Mouse (Mus musculus): ENCODE measurements around the gene Dnajc5g. TPM values are rescaled to one million over a fixed set of nuclear protein-coding genes. Genes with fewer than 3 reads are reported as not detected.

The Dnajc5g gene
- polyA plus RNA-seq, 1 experiment from 2014 or later, result not detected

DNA sequence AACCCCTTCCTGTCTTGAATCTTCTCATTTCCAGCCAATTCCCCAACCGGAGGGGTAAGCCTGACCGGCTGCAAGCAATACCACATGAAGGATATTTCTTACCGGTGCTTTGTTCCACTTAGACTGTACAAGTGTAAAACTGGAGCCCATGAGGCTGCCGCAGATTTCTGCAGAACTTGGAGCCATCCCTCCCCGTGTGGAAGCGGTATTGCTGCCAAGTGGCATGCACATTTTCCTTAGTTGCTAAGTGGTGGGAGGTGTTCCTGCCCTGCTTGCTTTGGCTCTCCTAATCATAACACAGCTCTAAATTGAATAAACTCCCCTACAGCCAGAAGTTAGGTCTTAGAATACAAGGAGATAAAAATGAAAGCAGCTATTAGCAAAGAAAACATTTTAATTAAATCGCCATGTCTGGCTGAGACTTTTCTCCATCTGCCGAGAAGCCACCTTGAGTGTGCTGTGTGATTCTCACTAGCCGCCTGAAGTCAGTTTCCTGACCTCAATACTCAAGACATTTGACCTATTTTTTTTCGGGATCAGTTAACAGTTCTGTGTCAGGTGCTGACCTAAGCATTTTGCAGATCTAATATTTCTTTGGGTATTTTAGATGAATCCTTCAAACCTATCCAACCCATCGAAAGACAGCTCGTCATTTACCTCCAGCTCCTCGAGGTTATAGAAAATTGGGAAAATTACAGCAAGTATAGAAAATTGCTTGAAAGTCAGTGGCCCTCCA is 25.9 kb upstream of the Dnajc5g start:
- H3K9me3 ChIP-seq (ENCODE audit: low read length), result no peaks in the 10 kb centered on the region
- H3K4me2 ChIP-seq (replicated peaks; ENCODE audit: low read depth, low read length), result no peak overlapping the region
- no peaks in the 10 kb centered on the region for H3K4me1 ChIP-seq (ENCODE audit: insufficient read depth, low read depth, low read length)
- H3K9ac ChIP-seq (replicated peaks; ENCODE audit: low read depth), result no peak overlapping the region
- 63% methylated on average over 13 of the region's 13 CpGs for WGBS
- H3K27me3 ChIP-seq (replicated peaks; ENCODE audit: insufficient read depth, low read length), result no peaks in the 10 kb centered on the region
- no peak overlapping the region for H3K27ac ChIP-seq (ENCODE audit: low read length)
- no peak for DNase-seq (ENCODE audit: low spot score)
- no peak for ATAC-seq
- H3K36me3 ChIP-seq (ENCODE audit: insufficient read depth, low read length), result 0 out of 2 replicates have a peak, but pooled peaks cover 5% of the 10 kb centered on the region
- TF ChIP-seq CTCF (IDR thresholded peaks at IDR 0.05), result no peak
- no peak for TF ChIP-seq EP300 (IDR thresholded peaks at IDR 0.05)
- no peak overlapping the region for H3K4me3 ChIP-seq (ENCODE audit: low read depth, low read length)

DNA sequence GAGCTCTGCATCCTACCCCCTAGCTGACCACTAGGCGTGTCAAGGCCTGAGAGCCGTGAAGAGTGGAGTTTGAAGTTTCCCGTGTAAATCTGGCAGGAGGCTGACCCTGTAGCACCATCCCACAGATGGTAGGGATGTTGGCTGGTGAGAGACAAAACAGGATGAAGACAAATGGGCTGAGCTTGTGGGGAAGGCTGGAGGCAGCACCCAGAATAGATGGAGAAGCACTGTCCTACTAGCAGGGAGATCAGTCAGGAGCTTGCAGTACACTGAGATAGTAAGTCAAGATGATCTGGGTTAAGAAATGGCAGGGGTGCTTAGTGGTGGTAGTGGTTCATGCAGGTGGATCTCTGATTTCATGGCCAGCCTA is 25.3 kb upstream of the Dnajc5g start:
- Histone ChIP-seq H3K27me3 (replicated peaks; ENCODE audit: insufficient read depth, low read length) (no peaks in the 10 kb centered on the region), H3K4me3 (ENCODE audit: low read depth, low read length) (no peak overlapping the region), H3K9ac (replicated peaks; ENCODE audit: low read depth) (no peak overlapping the region), H3K4me1 (ENCODE audit: insufficient read depth, low read depth, low read length) (no peaks in the 10 kb centered on the region), H3K9me3 (ENCODE audit: low read length) (no peaks in the 10 kb centered on the region), H3K36me3 (ENCODE audit: insufficient read depth, low read length) (0 out of 2 replicates have a peak, but pooled peaks cover 5% of the 10 kb centered on the region), H3K27ac (ENCODE audit: low read length) (no peak overlapping the region), H3K4me2 (replicated peaks; ENCODE audit: low read depth, low read length) (no peak overlapping the region)
- ATAC-seq (no peak), DNase-seq (ENCODE audit: low spot score) (no peak)
- no peak for TF ChIP-seq EP300 (IDR thresholded peaks at IDR 0.05)
- TF ChIP-seq CTCF (IDR thresholded peaks at IDR 0.05), result no peak
- WGBS, result 64% methylated on average over 3 of the region's 3 CpGs

DNA sequence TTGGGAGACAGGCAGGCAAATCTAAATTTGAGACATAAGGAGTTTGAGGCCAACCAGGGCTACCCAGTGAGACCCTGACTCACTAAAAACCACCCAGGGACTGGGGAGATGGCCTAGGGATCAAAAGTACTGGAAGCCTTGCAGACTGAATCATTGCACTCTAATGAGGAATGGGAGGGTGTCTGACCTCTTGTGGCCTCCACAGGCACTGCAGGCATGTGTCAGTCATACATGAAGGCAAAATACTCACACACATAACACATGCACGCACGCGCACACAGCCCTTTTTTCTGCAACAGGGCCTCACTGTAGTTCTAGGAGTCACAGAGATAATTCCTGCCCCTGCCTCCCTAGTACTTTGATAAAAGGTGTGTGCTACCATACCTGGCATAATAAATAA is 24.7 kb upstream of the Dnajc5g start:
- 75% methylated on average over 3 of the region's 3 CpGs for WGBS
- H3K4me1 ChIP-seq (ENCODE audit: insufficient read depth, low read depth, low read length), result no peaks in the 10 kb centered on the region
- no peak overlapping the region for H3K9ac ChIP-seq (replicated peaks; ENCODE audit: low read depth)
- TF ChIP-seq EP300 (IDR thresholded peaks at IDR 0.05), result no peak
- TF ChIP-seq CTCF (IDR thresholded peaks at IDR 0.05), result peak; percentile 74
- no peak overlapping the region for H3K27ac ChIP-seq (ENCODE audit: low read length)
- no peaks in the 10 kb centered on the region for H3K27me3 ChIP-seq (replicated peaks; ENCODE audit: insufficient read depth, low read length)
- no peak overlapping the region for H3K4me3 ChIP-seq (ENCODE audit: low read depth, low read length)
- peak; percentile 32 for DNase-seq (ENCODE audit: low spot score)
- no peaks in the 10 kb centered on the region for H3K9me3 ChIP-seq (ENCODE audit: low read length)
- no peak for ATAC-seq
- no peak overlapping the region for H3K4me2 ChIP-seq (replicated peaks; ENCODE audit: low read depth, low read length)
- 0 out of 2 replicates have a peak, but pooled peaks cover under 1% of the 10 kb centered on the region for H3K36me3 ChIP-seq (ENCODE audit: insufficient read depth, low read length)

DNA sequence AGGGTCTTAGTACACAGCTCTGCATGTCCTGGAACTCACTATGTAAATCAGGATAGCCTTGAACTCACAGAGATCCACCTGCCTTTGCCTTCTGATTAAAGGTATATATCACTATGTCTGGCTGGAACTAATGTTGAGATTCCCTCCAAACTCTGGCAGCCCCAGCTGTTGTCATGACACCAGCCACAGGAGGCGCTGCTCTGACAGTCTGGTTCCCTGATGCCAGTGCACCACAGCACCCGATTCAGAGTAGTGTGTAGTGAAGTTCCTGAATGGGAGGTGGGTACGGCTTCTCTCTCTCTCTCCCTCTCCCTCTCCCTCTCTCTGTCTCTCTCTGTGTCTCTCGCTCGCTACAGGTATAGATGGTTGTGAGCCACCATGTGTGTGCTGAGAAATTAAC is 23.7 kb upstream of the Dnajc5g start:
- H3K4me3 ChIP-seq (ENCODE audit: low read depth, low read length), result no peak overlapping the region
- TF ChIP-seq CTCF (IDR thresholded peaks at IDR 0.05) (peak; percentile 78), EP300 (IDR thresholded peaks at IDR 0.05) (no peak)
- no peak overlapping the region for H3K9ac ChIP-seq (replicated peaks; ENCODE audit: low read depth)
- no peaks in the 10 kb centered on the region for H3K27me3 ChIP-seq (replicated peaks; ENCODE audit: insufficient read depth, low read length)
- H3K4me2 ChIP-seq (replicated peaks; ENCODE audit: low read depth, low read length), result no peak overlapping the region
- ATAC-seq (peak; percentile 59), DNase-seq (ENCODE audit: low spot score) (peak; percentile 59)
- H3K9me3 ChIP-seq (ENCODE audit: low read length), result no peaks in the 10 kb centered on the region
- H3K4me1 ChIP-seq (ENCODE audit: insufficient read depth, low read depth, low read length), result no peaks in the 10 kb centered on the region
- no peak overlapping the region for H3K27ac ChIP-seq (ENCODE audit: low read length)
- no peaks in the 10 kb centered on the region for H3K36me3 ChIP-seq (ENCODE audit: insufficient read depth, low read length)
- 9% methylated on average over 5 of the region's 5 CpGs for WGBS

DNA sequence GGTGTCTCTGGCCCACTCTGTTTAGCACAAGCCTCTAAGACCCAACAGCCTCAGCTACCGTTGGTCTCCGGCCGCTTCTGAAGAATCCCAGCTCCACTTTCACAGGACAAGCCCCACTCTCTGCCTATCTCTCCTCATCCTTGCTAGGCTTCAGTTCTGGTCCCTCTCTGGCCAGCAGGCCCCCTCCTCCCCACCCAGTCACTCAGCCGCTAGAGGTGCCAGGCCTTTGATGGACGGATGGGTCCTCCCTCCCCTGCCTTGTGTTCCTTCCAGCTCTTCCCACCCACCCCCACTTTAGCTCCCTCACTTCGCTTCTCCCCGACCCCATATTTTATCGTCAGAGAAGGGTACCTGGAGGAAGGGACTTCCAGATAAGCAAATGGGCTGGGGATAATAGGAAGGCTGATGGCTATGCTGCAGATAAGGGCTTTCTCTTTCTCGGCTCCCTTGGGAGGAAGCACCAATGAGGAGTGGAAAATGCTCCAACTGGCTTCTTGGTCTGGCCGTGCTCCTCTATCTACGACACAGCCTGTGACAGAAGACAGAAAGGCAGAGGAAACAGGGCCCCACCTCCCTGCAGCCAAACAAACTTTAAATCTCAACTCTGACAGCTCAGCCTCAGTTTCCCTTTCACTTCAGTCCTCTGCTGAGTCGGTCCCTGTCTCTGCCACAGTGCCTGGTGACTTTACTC is 23.0 kb upstream of the Dnajc5g start:
- Histone ChIP-seq H3K27me3 (replicated peaks; ENCODE audit: insufficient read depth, low read length) (peaks cover 5% of the 10 kb centered on the region; the same call in 1 of the 2 replicates), H3K4me3 (ENCODE audit: low read depth, low read length) (no peak overlapping the region), H3K36me3 (ENCODE audit: insufficient read depth, low read length) (no peaks in the 10 kb centered on the region), H3K4me2 (replicated peaks; ENCODE audit: low read depth, low read length) (no peak overlapping the region), H3K9ac (replicated peaks; ENCODE audit: low read depth) (no peak overlapping the region), H3K27ac (ENCODE audit: low read length) (no peak overlapping the region), H3K4me1 (ENCODE audit: insufficient read depth, low read depth, low read length) (no peaks in the 10 kb centered on the region), H3K9me3 (ENCODE audit: low read length) (no peaks in the 10 kb centered on the region)
- TF ChIP-seq CTCF (IDR thresholded peaks at IDR 0.05) (no peak), EP300 (IDR thresholded peaks at IDR 0.05) (no peak)
- DNase-seq (ENCODE audit: low spot score) (no peak), ATAC-seq (no peak)
- WGBS, result 23% methylated on average over 12 of the region's 12 CpGs

DNA sequence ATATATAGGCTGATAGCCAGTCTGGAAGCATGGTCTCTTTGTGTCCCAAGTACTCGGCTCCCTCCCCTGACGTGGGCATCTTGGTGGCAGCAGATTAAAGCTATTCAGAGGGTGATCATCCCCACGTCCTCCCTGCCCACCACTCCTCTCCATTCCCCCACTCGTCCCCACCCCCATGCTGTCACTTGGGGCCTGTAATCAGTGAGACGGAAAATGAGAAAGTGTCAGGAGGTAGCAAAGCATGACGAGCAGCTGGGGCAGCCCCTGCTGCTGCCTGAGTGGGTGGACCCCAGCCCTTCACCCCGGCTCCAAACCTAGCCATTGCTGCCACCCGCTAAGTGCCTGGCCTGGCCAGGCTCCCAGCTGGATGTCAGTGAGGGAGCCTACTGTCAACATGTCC is 22.1 kb upstream of the Dnajc5g start:
- ATAC-seq, result no peak
- Histone ChIP-seq H3K4me3 (ENCODE audit: low read depth, low read length) (no peak overlapping the region), H3K27ac (ENCODE audit: low read length) (no peak overlapping the region), H3K27me3 (replicated peaks; ENCODE audit: insufficient read depth, low read length) (peaks cover 9% of the 10 kb centered on the region; the same call in 1 of the 2 replicates), H3K4me2 (replicated peaks; ENCODE audit: low read depth, low read length) (no peak overlapping the region), H3K9ac (replicated peaks; ENCODE audit: low read depth) (no peak overlapping the region), H3K36me3 (ENCODE audit: insufficient read depth, low read length) (no peaks in the 10 kb centered on the region), H3K4me1 (ENCODE audit: insufficient read depth, low read depth, low read length) (no peaks in the 10 kb centered on the region), H3K9me3 (ENCODE audit: low read length) (no peaks in the 10 kb centered on the region)
- TF ChIP-seq EP300 (IDR thresholded peaks at IDR 0.05), result no peak
- TF ChIP-seq CTCF (IDR thresholded peaks at IDR 0.05), result no peak
- DNase-seq (ENCODE audit: low spot score), result no peak
- 29% methylated on average over 8 of the region's 8 CpGs for WGBS

Data from lung, postnatal 0 days (tissue).